Mouse (Mus musculus): ENCODE data around the gene Sycp1. TPM values are rescaled to one million over a fixed set of nuclear protein-coding genes. Genes with fewer than 3 reads are reported as not detected.

Sycp1 gene
- polyA plus RNA-seq, 1 experiment from 2014 or later = not detected

GRCm38 (mm10) chr3:102787369-102787768 lies 148.5 kb downstream of the Sycp1 start:
- no peak overlapping the region for H3K9ac ChIP-seq (ENCODE audit: low read length)
- no peaks in the 10 kb centered on the region for H3K36me3 ChIP-seq (ENCODE audit: control insufficient read depth, insufficient read depth, low read length)
- H3K27ac ChIP-seq (ENCODE audit: low read depth, low read length) = no peak overlapping the region
- H3K4me2 ChIP-seq = no peak overlapping the region
- 42% methylated on average over 4 of the region's 4 CpGs for WGBS
- ATAC-seq (ENCODE audit: low FRiP score) = no peak
- H3K9me3 ChIP-seq (ENCODE audit: control insufficient read depth, low read length) = no peaks in the 10 kb centered on the region
- no peaks in the 10 kb centered on the region for H3K4me1 ChIP-seq (ENCODE audit: control insufficient read depth, insufficient read depth, low read length)
- H3K27me3 ChIP-seq (ENCODE audit: control insufficient read depth, insufficient read depth, low read length) = no peaks in the 10 kb centered on the region
- DNase-seq (ENCODE audit: low spot score, missing footprints) = no peak
- no peak overlapping the region for H3K4me3 ChIP-seq (ENCODE audit: low read depth, low read length)

GRCm38 (mm10) chr3:102782618-102783017 lies 153.3 kb downstream of the Sycp1 start, which contains the start of gene Tshb:
Gene Tshb, minus strand, starts transcription at chr3:102782718.
- WGBS = 79% methylated on average over 2 of the region's 2 CpGs
- no peaks in the 10 kb centered on the region for H3K4me1 ChIP-seq (ENCODE audit: control insufficient read depth, insufficient read depth, low read length)
- H3K4me2 ChIP-seq = no peak within 1 kb of the TSS
- DNase-seq (ENCODE audit: low spot score, missing footprints) (no peak), ATAC-seq (ENCODE audit: low FRiP score) (no peak)
- no peaks in the 10 kb centered on the region for H3K27me3 ChIP-seq (ENCODE audit: control insufficient read depth, insufficient read depth, low read length)
- no peak within 1 kb of the TSS for H3K27ac ChIP-seq (ENCODE audit: low read depth, low read length)
- no peak within 1 kb of the TSS for H3K9ac ChIP-seq (ENCODE audit: low read length)
- H3K36me3 ChIP-seq (ENCODE audit: control insufficient read depth, insufficient read depth, low read length) = no peaks in the 10 kb centered on the region
- H3K9me3 ChIP-seq (ENCODE audit: control insufficient read depth, low read length) = no peaks in the 10 kb centered on the region
- no peak within 1 kb of the TSS for H3K4me3 ChIP-seq (ENCODE audit: low read depth, low read length)

- 85% methylated on average over 4 of the region's 4 CpGs for WGBS
- DNase-seq (ENCODE audit: low spot score, missing footprints) = no peak
- Histone ChIP-seq H3K27me3 (ENCODE audit: control insufficient read depth, insufficient read depth, low read length) (no peaks in the 10 kb centered on the region), H3K4me2 (no peak overlapping the region), H3K9ac (ENCODE audit: low read length) (no peak overlapping the region), H3K36me3 (ENCODE audit: control insufficient read depth, insufficient read depth, low read length) (no peaks in the 10 kb centered on the region), H3K4me3 (ENCODE audit: low read depth, low read length) (no peak overlapping the region), H3K4me1 (ENCODE audit: control insufficient read depth, insufficient read depth, low read length) (no peaks in the 10 kb centered on the region), H3K27ac (ENCODE audit: low read depth, low read length) (no peak overlapping the region), H3K9me3 (ENCODE audit: control insufficient read depth, low read length) (no peaks in the 10 kb centered on the region)
- no peak for ATAC-seq (ENCODE audit: low FRiP score)
These were observed 162.9 kb downstream of the Sycp1 start for GRCm38 (mm10) chr3:102773018-102773417.

Other genes starting within 250 kb of the Sycp1 start
- 10.2 and 10.4 TPM in 2 replicates for gene Tspan2, start 201.6 kb downstream of the Sycp1 start, polyA plus RNA-seq (2014; fragmentation: Nextera tagmentation; extraction: Ambion mirVana)
- gene Tshb, start 153.4 kb downstream of the Sycp1 start, polyA plus RNA-seq (2014; fragmentation: Nextera tagmentation; extraction: Ambion mirVana) = 0.03 and 0.20 TPM in 2 replicates
- 0.04 and 0.19 TPM in 2 replicates for gene Nr1h5, start 28.0 kb upstream of the Sycp1 start, polyA plus RNA-seq (2014; fragmentation: Nextera tagmentation; extraction: Ambion mirVana)
- 108 and 116 TPM in 2 replicates for gene Sike1, start 59.6 kb upstream of the Sycp1 start, polyA plus RNA-seq (2014; fragmentation: Nextera tagmentation; extraction: Ambion mirVana)
- 522 and 609 TPM in 2 replicates for gene Csde1, start 84.3 kb upstream of the Sycp1 start, polyA plus RNA-seq (2014; fragmentation: Nextera tagmentation; extraction: Ambion mirVana)
- gene Nras, start 122.2 kb upstream of the Sycp1 start, polyA plus RNA-seq (2014; fragmentation: Nextera tagmentation; extraction: Ambion mirVana) = 159 and 167 TPM in 2 replicates
- gene Ampd1, start 137.9 kb upstream of the Sycp1 start, polyA plus RNA-seq (2014; fragmentation: Nextera tagmentation; extraction: Ambion mirVana) = 0.19 TPM in 1 of 2 replicates, not detected in the other
- 1.4 and 2.4 TPM in 2 replicates for gene Dennd2c, start 166.5 kb upstream of the Sycp1 start, polyA plus RNA-seq (2014; fragmentation: Nextera tagmentation; extraction: Ambion mirVana)
- gene Bcas2, start 235.6 kb upstream of the Sycp1 start, polyA plus RNA-seq (2014; fragmentation: Nextera tagmentation; extraction: Ambion mirVana) = 250 and 276 TPM in 2 replicates